Mouse (Mus musculus) embryo, embryonic 11.5 days (tissue): ENCODE measurements around the gene Gsto2.
"Not testable (repeated sequence)": the region's sequence is repeated elsewhere in the genome, so short reads cannot be mapped to it uniquely, and the experiment has no call there.

Experiments
- DNase-seq: peaks from one replicate; pipeline ENCODE4 v3.0.0-alpha.2; 2012; ENCODE audit warnings: low read depth, low spot score

Gene Gsto2

DNA sequence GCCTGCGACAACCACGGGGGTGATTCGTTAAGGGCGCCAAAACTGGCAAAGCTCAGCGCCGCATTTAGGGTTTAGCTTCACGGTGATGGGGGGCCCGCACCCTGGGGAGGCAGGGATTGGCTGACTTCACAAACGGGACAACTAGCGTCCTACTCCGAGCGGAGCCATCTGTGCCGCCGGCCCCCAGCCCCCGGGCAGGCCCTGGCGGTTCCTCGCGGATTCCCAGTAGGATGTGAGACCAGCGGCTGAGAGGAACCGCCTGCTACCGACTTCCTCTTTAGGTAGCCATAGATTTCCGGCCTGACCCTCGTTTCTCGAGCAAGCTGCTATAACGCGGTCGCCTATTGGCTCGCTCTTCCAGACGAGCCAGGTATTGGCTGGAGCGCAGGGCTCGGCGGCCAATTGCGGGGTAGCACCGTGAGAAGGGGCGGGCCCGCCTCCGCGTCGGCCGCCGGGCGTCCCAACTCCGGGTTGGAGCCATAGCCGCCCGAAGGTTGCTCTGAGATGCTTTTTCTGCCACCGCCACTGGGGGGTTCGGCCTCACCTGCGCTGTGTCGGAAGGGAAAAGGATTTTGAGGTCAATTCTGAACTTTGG lies at the start of gene Gsto2:
Gene Gsto2 (plus strand): TSS at position 182 of the 595 bp plus-strand sequence.
- DNase-seq: peak; percentile 88

GRCm38 (mm10) chr19:47817692-47818091 lies 47.6 kb upstream of the Gsto2 start:
- no peak for DNase-seq

GRCm38 (mm10) chr19:47820832-47821493 lies 44.4 kb upstream of the Gsto2 start:
- DNase-seq: peak; percentile 62

GRCm38 (mm10) chr19:47821494-47821872 lies 43.9 kb upstream of the Gsto2 start:
- DNase-seq: no peak

- DNase-seq: no peak
Measured at GRCm38 (mm10) chr19:47822143-47822796, 43.1 kb upstream of the Gsto2 start.

GRCm38 (mm10) chr19:47824026-47824425 lies 41.3 kb upstream of the Gsto2 start:
- DNase-seq: no peak

DNA sequence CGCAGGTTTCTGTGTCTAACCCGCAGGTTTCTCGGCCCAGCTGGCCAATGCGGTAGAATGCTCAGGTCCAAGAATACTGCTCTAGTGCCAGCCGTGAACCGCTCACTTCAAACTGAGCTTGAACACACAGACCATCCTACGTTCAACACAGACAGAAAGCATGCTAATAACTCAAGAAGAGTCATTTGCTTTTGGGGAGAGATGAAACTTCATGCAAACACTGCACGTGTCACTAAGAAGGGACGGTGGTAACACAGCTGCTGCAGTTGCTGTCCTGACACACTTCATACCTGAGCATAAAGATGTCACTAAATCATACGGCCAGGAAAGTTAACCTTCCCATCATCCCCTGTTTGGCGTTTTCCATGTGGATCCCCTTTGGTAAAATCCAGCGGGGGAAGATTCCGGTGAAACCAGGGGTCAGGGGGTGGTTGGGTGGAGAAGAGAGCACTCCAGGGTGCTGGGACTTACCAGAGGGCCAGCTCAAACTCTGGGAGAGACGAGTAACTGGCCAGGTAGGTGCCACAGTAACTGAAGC lies 35.4 kb upstream of the Gsto2 start:
- no peak for DNase-seq

- no peak for DNase-seq
Measured at GRCm38 (mm10) chr19:47831111-47831510, 34.2 kb upstream of the Gsto2 start.

DNA sequence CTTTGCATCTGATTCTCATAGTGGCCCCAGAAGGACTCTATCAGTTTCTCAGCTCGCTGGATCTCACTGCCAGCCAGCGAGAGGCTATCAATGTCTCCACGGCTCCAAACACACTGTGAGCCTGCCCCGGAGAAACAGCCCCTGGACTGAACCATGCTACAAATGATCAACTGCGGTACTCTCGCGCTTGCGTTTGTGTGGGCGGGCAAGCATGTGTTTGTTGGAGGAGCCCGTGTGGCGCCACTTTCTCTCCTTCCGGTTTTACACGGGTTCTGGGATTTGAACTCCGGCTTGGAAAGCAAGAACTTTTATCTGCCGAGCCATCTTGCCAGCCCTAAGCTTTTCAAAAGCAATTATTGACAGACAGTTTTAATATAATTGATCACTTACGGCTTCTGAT lies 33.0 kb upstream of the Gsto2 start:
- DNase-seq: no peak

- no peak for DNase-seq
Measured at GRCm38 (mm10) chr19:47834614-47835013, 30.7 kb upstream of the Gsto2 start.

DNA sequence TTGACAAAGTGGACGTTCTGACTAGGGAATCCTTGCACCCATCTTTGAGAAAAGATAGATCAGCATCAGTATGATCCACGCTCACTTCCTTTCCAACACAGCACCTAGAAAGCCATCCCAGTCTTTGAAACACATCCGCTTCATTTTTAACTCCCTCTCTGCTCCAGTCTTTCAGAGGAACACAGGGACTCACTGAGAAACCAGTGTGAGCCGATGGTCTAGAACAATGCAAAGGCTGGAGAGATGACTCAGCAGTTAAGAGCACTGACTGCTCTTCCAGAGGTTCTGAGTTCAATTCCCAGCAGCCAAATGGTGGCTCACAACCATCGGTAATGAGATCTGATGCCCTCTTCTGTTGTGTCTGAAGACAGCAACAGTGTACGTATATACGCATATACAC lies 29.6 kb upstream of the Gsto2 start:
- DNase-seq: no peak

- DNase-seq: no peak
Measured at GRCm38 (mm10) chr19:47836701-47837526, 28.4 kb upstream of the Gsto2 start.

GRCm38 (mm10) chr19:47837527-47837901 lies 27.8 kb upstream of the Gsto2 start:
- DNase-seq: no peak

DNA sequence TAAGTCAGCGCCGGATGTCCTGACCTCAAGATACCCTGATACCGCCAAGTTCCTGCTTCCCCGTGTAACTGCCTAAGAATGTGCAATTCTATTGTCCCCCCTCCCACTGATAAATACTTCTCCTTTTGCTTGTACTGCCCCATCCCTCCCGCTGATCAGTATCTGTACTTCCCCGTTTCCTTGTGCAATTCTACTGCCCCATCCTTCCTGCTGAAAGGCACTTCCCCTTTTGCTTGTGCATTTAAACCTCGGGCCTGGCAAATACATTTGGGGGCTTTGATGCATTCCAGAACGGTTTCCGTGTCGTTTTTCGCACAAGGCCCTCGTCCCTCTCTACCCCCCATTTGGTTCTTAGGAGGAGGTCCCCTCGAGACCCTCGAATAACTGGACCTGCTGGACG lies 24.1 kb upstream of the Gsto2 start:
- DNase-seq: not testable (repeated sequence)

DNA sequence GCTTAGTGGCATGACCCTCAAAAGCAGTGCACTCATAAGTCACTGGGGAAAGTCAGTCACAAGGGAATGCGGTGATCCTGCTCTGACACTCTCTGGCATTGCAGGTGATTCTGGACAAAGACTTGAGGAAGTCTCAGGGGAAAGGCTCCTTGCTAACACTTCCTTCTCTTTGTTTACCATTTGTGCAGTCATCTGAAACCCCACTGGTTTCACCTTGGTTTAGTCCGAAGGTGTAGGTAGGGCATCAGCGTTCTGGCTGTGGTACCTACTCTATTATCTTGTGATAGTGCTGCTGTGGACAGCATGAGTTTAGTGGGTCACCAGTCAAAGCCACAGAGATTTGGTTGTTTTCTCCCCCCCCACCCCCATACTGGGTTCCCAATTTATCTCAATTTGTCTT lies 15.6 kb upstream of the Gsto2 start:
- no peak for DNase-seq

- not testable (repeated sequence) for DNase-seq
Measured at GRCm38 (mm10) chr19:47852131-47852530, 13.2 kb upstream of the Gsto2 start.

GRCm38 (mm10) chr19:47853053-47853452 lies 12.3 kb upstream of the Gsto2 start:
- DNase-seq: no peak

- peak; percentile 56 for DNase-seq
Measured at GRCm38 (mm10) chr19:47853951-47854795, 11.2 kb upstream of the Gsto2 start.

DNA sequence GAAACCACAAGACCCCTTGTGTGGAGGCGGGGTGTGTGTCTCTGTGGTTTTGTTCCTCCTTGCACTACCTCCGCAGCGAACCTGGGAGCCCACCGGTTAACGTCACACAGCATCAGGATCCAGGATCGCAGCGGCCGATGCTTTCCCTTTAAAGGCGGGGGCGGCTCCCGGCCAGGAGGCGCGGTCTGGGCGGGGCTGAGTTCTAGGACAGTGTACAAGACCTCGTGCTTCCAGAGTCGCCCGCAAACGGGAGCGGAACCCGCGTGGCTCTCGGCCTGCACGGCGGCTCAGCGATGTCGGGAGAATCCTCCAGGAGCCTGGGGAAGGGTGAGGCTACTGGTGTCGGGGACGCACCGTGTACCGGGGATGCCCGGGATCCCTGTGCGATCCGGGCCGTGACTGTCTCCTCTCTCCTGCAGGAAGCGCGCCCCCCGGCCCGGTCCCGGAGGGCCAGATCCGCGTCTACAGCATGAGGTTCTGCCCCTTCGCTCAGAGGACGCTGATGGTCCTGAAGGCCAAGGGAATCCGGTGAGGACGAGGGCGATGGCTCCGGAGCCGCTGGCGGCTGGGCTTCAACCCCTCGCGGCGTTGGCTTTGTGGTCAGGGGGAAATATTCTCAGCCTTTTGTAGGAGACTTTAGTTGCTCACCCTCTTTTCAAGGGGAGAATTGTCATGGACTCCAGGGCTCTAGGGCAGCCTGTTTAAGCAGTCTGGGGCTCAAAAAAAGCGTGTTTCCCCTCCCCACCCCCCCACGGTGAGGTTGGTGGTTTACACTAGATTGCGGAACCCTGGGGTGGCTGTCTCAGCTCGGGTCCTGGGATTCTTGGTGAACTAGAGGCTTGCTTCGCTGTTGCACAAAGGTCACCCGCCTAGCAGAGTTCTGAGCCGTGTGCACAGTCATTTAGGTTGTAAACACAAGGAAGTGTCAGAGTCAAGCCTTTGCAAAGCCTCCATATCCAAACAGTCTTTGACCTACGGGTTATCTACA lies 10.2 kb upstream of the Gsto2 start, which contains the start of gene Gsto1:
Gene Gsto1 (plus strand): TSS at position 175 of the 988 bp plus-strand sequence.
- peak; percentile 78 for DNase-seq
